Mouse (Mus musculus) midbrain, embryonic 12.5 days (tissue): ENCODE results near the gene Gm10772. TPM values are rescaled to one million over a fixed set of nuclear protein-coding genes. Genes with fewer than 3 reads are reported as not detected.
"Not testable (repeated sequence)": the region's sequence is repeated elsewhere in the genome, so short reads cannot be mapped to it uniquely, and the experiment has no call there.

Experiments
- ATAC-seq: fragments of 200-750 bp; cut with Nextera tagmentation; 2 replicates; pipeline ENCODE4 v1.8.0; 2017; ENCODE audit warnings: low read depth, moderate TSS enrichment, moderate library complexity; ENCODE audit not compliant: low FRiP score
- H3K27ac ChIP-seq: fragments of 300-500 bp; sonication (generic); replicated peaks from 2 replicates; pipeline ENCODE4 v1.5.1; 2016; ENCODE audit warnings: mild to moderate bottlenecking
- H3K27me3 ChIP-seq: fragments of 300-500 bp; sonication (generic); 2 replicates; pipeline ENCODE4 v1.6.1; 2016; ENCODE audit warnings: mild to moderate bottlenecking
- H3K36me3 ChIP-seq: fragments of 300-500 bp; sonication (generic); 2 replicates; pipeline ENCODE4 v1.6.1; 2016
- H3K4me1 ChIP-seq: fragments of 300-500 bp; sonication (generic); 2 replicates; pipeline ENCODE4 v1.6.1; 2016
- H3K4me2 ChIP-seq: fragments of 300-500 bp; sonication (generic); replicated peaks from 2 replicates; pipeline ENCODE4 v1.6.1; 2016; ENCODE audit warnings: mild to moderate bottlenecking, moderate library complexity
- H3K4me3 ChIP-seq: fragments of 300-500 bp; sonication (generic); 2 replicates; pipeline ENCODE4 v1.5.1; 2016; ENCODE audit warnings: mild to moderate bottlenecking
- H3K9ac ChIP-seq: fragments of 300-500 bp; sonication (generic); replicated peaks from 2 replicates; pipeline ENCODE4 v1.6.1; 2016; ENCODE audit warnings: mild to moderate bottlenecking, moderate library complexity
- H3K9me3 ChIP-seq: fragments of 300-500 bp; sonication (generic); 2 replicates; pipeline ENCODE4 v1.6.1; 2016; ENCODE audit warnings: mild to moderate bottlenecking
- WGBS: fragments of 180-500 bp; shearing (Covaris S2); methylation state at CpG from one replicate; pipeline ENCODE4 v1.1.7; 2016; 5-methylcytosine and 5-hydroxymethylcytosine counted together
- polyA plus RNA-seq: library from polyadenylated mRNA; unstranded; fragments of >200 nt; fragmentation: Nextera tagmentation; extraction: Ambion mirVana; gene quantifications from 2 replicates; pipeline ENCODE4 v1.2.1, GENCODE M21; 2016

The Gm10772 gene
- not detected in 2 replicates for polyA plus RNA-seq

- H3K36me3 ChIP-seq, H3K27me3 ChIP-seq, H3K9ac ChIP-seq, H3K9me3 ChIP-seq, ATAC-seq, H3K4me1 ChIP-seq, H3K4me2 ChIP-seq, H3K27ac ChIP-seq, H3K4me3 ChIP-seq: not testable (repeated sequence)
- WGBS = 94% methylated on average over 2 of the region's 3 CpGs
Measured at GRCm38 (mm10) chr13:66227473-66227872, at the start of gene Gm10772. Gene Gm10772 (minus strand): TSS chr13:66227573.

GRCm38 (mm10) chr13:66263914-66264313 is 36.5 kb upstream of the Gm10772 start:
- ATAC-seq, H3K9me3 ChIP-seq, H3K9ac ChIP-seq, H3K4me1 ChIP-seq, H3K36me3 ChIP-seq, H3K4me3 ChIP-seq, H3K27me3 ChIP-seq, H3K4me2 ChIP-seq, H3K27ac ChIP-seq: not testable (repeated sequence)
- WGBS = no CpG with 5 or more reads among the region's 1 CpGs

GRCm38 (mm10) chr13:66263141-66263540 is 35.8 kb upstream of the Gm10772 start:
- not testable (repeated sequence) for ATAC-seq, H3K27ac ChIP-seq, H3K4me3 ChIP-seq, H3K4me2 ChIP-seq, H3K36me3 ChIP-seq, H3K9me3 ChIP-seq, H3K27me3 ChIP-seq, H3K9ac ChIP-seq, H3K4me1 ChIP-seq
- WGBS = 81% methylated on average over 4 of the region's 7 CpGs

- no peak overlapping the region for H3K4me3 ChIP-seq
- no peaks in the 10 kb centered on the region for H3K4me1 ChIP-seq
- no peak overlapping the region for H3K4me2 ChIP-seq
- H3K36me3 ChIP-seq = no peaks in the 10 kb centered on the region
- no peak for ATAC-seq
- no peak overlapping the region for H3K27ac ChIP-seq
- no peaks in the 10 kb centered on the region for H3K9me3 ChIP-seq
- WGBS = no CpG with 5 or more reads among the region's 11 CpGs
- H3K9ac ChIP-seq = no peak overlapping the region
- no peaks in the 10 kb centered on the region for H3K27me3 ChIP-seq
Measured at GRCm38 (mm10) chr13:66214349-66214748, 13.0 kb downstream of the Gm10772 start.

- not testable (repeated sequence) for H3K36me3 ChIP-seq, H3K9ac ChIP-seq, H3K27me3 ChIP-seq, H3K9me3 ChIP-seq, ATAC-seq, H3K4me3 ChIP-seq, H3K4me2 ChIP-seq, H3K4me1 ChIP-seq, H3K27ac ChIP-seq
- WGBS = no CpG with 5 or more reads among the region's 1 CpGs
Measured at GRCm38 (mm10) chr13:66213811-66214210, 13.6 kb downstream of the Gm10772 start.

- H3K9ac ChIP-seq, ATAC-seq, H3K4me3 ChIP-seq, H3K9me3 ChIP-seq, H3K27me3 ChIP-seq, H3K27ac ChIP-seq, H3K36me3 ChIP-seq, H3K4me2 ChIP-seq, H3K4me1 ChIP-seq: not testable (repeated sequence)
- WGBS = 96% methylated on average over 7 of the region's 12 CpGs
Measured at GRCm38 (mm10) chr13:66179172-66179571, 48.2 kb downstream of the Gm10772 start.

Other genes starting within 250 kb of the Gm10772 start
- gene Gm10324, start 108.0 kb downstream of the Gm10772 start, polyA plus RNA-seq = not detected in 2 replicates
- not detected in 2 replicates for gene 2410141K09Rik, start 213.5 kb upstream of the Gm10772 start, polyA plus RNA-seq